Mouse (Mus musculus) forebrain, embryonic 13.5 days (tissue): ENCODE results near the gene Lxn. TPM values are rescaled to one million over a fixed set of nuclear protein-coding genes. Genes with fewer than 3 reads are reported as not detected.

ENCODE experiments used
- ATAC-seq: fragments of 200-750 bp; cut with Nextera tagmentation; 2 replicates; pipeline ENCODE4 v1.8.0; 2017
- H3K27ac ChIP-seq: fragments of 300-500 bp; sonication (generic); 2 replicates; pipeline ENCODE4 v1.5.1; 2015; ENCODE audit warnings: inconsistent platforms, mild to moderate bottlenecking, moderate library complexity
- H3K27me3 ChIP-seq: fragments of 300-500 bp; sonication (generic); 2 replicates; pipeline ENCODE4 v1.6.1; 2015; ENCODE audit warnings: mild to moderate bottlenecking, inconsistent platforms
- H3K36me3 ChIP-seq: fragments of 300-500 bp; sonication (generic); 2 replicates; pipeline ENCODE4 v1.6.1; 2015; ENCODE audit warnings: mild to moderate bottlenecking, inconsistent platforms; ENCODE audit not compliant: poor library complexity, severe bottlenecking
- H3K4me1 ChIP-seq: fragments of 300-500 bp; sonication (generic); 2 replicates; pipeline ENCODE4 v1.6.1; 2015; ENCODE audit warnings: inconsistent platforms
- H3K4me2 ChIP-seq: fragments of 300-500 bp; sonication (generic); 2 replicates; pipeline ENCODE4 v1.6.1; 2015; ENCODE audit warnings: inconsistent platforms, mild to moderate bottlenecking, moderate library complexity
- H3K4me3 ChIP-seq: fragments of 300-500 bp; sonication (generic); 2 replicates; pipeline ENCODE4 v1.5.1; 2015; ENCODE audit warnings: mild to moderate bottlenecking, inconsistent platforms
- H3K9ac ChIP-seq: fragments of 300-500 bp; sonication (generic); 2 replicates; pipeline ENCODE4 v1.6.1; 2015; ENCODE audit warnings: mild to moderate bottlenecking, inconsistent platforms
- H3K9me3 ChIP-seq: fragments of 300-500 bp; sonication (generic); replicated peaks from 2 replicates; pipeline ENCODE4 v1.6.1; 2016; ENCODE audit warnings: inconsistent platforms
- WGBS: fragments of 180-500 bp; shearing (Covaris S2); methylation state at CpG from one replicate; pipeline ENCODE4 v1.1.7; 2015; 5-methylcytosine and 5-hydroxymethylcytosine counted together
- polyA plus RNA-seq: library from polyadenylated mRNA; unstranded; fragments of >200 nt; fragmentation: Nextera tagmentation; extraction: Ambion mirVana; gene quantifications from 2 replicates; pipeline ENCODE4 v1.2.1, GENCODE M21; 2015

Gene Lxn
- 54.2 and 60.0 TPM in 2 replicates for polyA plus RNA-seq

- Histone ChIP-seq H3K4me1 (peaks cover 34% of the 10 kb centered on the region), H3K27ac (no peak within 1 kb of the TSS; the same call in 1 of the 2 replicates), H3K4me2 (peak within 1 kb of the TSS; percentile 86), H3K4me3 (peak within 1 kb of the TSS; percentile 57), H3K27me3 (no peaks in the 10 kb centered on the region; the same call in 1 of the 2 replicates), H3K9me3 (no peaks in the 10 kb centered on the region), H3K9ac (peak within 1 kb of the TSS; percentile 77), H3K36me3 (peaks cover 23% of the 10 kb centered on the region)
- ATAC-seq, result peak; percentile 86
- 1% methylated on average over 43 of the region's 43 CpGs for WGBS
Measured at GRCm38 (mm10) chr3:67463450-67464372, at the start of gene Lxn. Gene Lxn (minus strand): TSS chr3:67463926.

GRCm38 (mm10) chr3:67512807-67513206 is 49.1 kb upstream of the Lxn start:
- Histone ChIP-seq H3K4me2 (no peak overlapping the region), H3K36me3 (no peaks in the 10 kb centered on the region), H3K27ac (no peak overlapping the region), H3K9me3 (no peaks in the 10 kb centered on the region), H3K4me1 (peaks cover 10% of the 10 kb centered on the region), H3K27me3 (peaks cover 42% of the 10 kb centered on the region), H3K4me3 (no peak overlapping the region), H3K9ac (no peak overlapping the region)
- ATAC-seq, result peak; percentile 71
- WGBS, result 4% methylated on average over 5 of the region's 5 CpGs

DNA sequence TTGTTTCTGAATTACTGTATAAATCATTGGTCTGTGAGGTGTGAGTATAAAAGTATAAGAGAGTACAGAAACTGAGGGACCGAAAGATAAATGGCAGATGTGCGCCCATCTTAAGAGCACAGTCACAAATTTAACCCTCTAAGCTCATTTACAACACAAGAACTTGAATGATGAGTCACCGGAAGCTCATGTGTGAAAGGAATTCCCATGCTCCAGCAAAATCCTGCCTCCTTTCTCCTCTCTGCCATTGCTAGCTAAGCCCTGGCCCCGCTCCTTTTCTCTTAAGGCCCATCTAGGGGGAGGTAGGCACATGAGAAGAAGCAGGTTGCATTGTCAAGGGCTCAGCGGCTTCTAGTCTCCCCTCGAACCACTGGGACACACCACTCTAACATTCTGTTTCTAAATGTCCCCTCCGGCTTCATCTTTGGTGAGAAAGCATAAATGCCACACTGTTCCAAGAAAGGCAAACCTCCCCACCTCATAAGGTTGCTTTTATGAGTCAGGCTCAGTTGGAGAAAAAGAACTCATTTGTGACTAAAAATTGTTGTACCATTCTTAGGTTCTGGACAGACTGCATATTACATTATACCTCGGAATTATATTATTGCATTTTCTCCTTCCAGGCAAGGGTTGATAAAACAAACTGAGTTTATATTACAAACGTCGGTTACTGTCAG is 44.6 kb upstream of the Lxn start:
- no peak overlapping the region for H3K4me2 ChIP-seq
- H3K4me3 ChIP-seq, result no peak overlapping the region
- H3K9ac ChIP-seq, result no peak overlapping the region
- 86% methylated on average over 10 of the region's 10 CpGs for WGBS
- peaks cover 2% of the 10 kb centered on the region; the same call in 1 of the 2 replicates for H3K27me3 ChIP-seq
- no peaks in the 10 kb centered on the region for H3K36me3 ChIP-seq
- 0 out of 2 replicates have a peak, but pooled peaks cover 4% of the 10 kb centered on the region for H3K4me1 ChIP-seq
- ATAC-seq, result no peak
- H3K27ac ChIP-seq, result no peak overlapping the region
- no peaks in the 10 kb centered on the region for H3K9me3 ChIP-seq

GRCm38 (mm10) chr3:67505286-67505685 is 41.6 kb upstream of the Lxn start:
- H3K36me3 ChIP-seq, result no peaks in the 10 kb centered on the region
- no peak overlapping the region for H3K4me3 ChIP-seq
- H3K9ac ChIP-seq, result no peak overlapping the region
- no peaks in the 10 kb centered on the region for H3K27me3 ChIP-seq
- 0 out of 2 replicates have a peak, but pooled peaks cover 4% of the 10 kb centered on the region for H3K4me1 ChIP-seq
- no peak overlapping the region for H3K27ac ChIP-seq
- H3K4me2 ChIP-seq, result no peak overlapping the region
- WGBS, result 73% methylated on average over 2 of the region's 2 CpGs
- no peak for ATAC-seq
- H3K9me3 ChIP-seq, result no peaks in the 10 kb centered on the region

- H3K27ac ChIP-seq, result no peak overlapping the region
- H3K4me1 ChIP-seq, result 0 out of 2 replicates have a peak, but pooled peaks cover 4% of the 10 kb centered on the region
- H3K4me3 ChIP-seq, result no peak overlapping the region
- no peak for ATAC-seq
- H3K9ac ChIP-seq, result no peak overlapping the region
- H3K27me3 ChIP-seq, result no peaks in the 10 kb centered on the region
- H3K4me2 ChIP-seq, result no peak overlapping the region
- 3% methylated on average over 3 of the region's 3 CpGs for WGBS
- no peaks in the 10 kb centered on the region for H3K36me3 ChIP-seq
- H3K9me3 ChIP-seq, result no peaks in the 10 kb centered on the region
Measured at GRCm38 (mm10) chr3:67503878-67504277, 40.2 kb upstream of the Lxn start.

GRCm38 (mm10) chr3:67499406-67499791 is 35.7 kb upstream of the Lxn start:
- no peak overlapping the region for H3K27ac ChIP-seq
- no peak overlapping the region for H3K4me2 ChIP-seq
- no peak for ATAC-seq
- H3K4me3 ChIP-seq, result no peak overlapping the region
- H3K4me1 ChIP-seq, result 0 out of 2 replicates have a peak, but pooled peaks cover 4% of the 10 kb centered on the region
- no peaks in the 10 kb centered on the region for H3K9me3 ChIP-seq
- H3K9ac ChIP-seq, result no peak overlapping the region
- H3K27me3 ChIP-seq, result no peaks in the 10 kb centered on the region
- H3K36me3 ChIP-seq, result no peaks in the 10 kb centered on the region
- WGBS, result 92% methylated on average over 4 of the region's 4 CpGs

- 92% methylated on average over 8 of the region's 8 CpGs for WGBS
Measured at GRCm38 (mm10) chr3:67498773-67499405, 35.2 kb upstream of the Lxn start.

DNA sequence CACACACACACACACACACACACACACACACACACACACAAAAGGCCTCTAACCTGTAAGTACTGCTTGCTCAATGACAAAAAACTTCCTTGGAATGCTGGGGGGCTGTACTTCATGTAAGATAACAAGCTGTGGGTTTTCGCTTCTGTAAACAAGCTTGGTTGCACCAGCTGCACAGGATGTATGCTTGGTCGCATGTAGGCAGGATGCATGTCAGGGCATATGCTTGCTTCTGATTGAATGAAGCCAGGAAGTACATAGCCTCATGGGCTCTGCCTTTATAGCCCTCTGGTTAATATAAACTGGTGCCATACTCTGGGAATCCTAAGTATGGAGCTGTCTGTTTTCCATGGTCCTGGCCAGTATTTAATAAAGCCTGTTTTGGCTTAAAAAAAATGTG is 34.3 kb upstream of the Lxn start:
- Histone ChIP-seq H3K4me2 (no peak overlapping the region), H3K4me3 (no peak overlapping the region), H3K27me3 (no peaks in the 10 kb centered on the region), H3K36me3 (no peaks in the 10 kb centered on the region), H3K9me3 (no peaks in the 10 kb centered on the region), H3K4me1 (no peaks in the 10 kb centered on the region), H3K27ac (no peak overlapping the region), H3K9ac (no peak overlapping the region)
- no peak for ATAC-seq
- 79% methylated on average over 2 of the region's 2 CpGs for WGBS

More at GRCm38 (mm10) chr3:67498773-67499405, 35.2 kb upstream of the Lxn start:
- Histone ChIP-seq H3K9me3 (no peaks in the 10 kb centered on the region), H3K36me3 (no peaks in the 10 kb centered on the region), H3K27me3 (no peaks in the 10 kb centered on the region), H3K4me2 (no peak overlapping the region), H3K27ac (no peak overlapping the region), H3K9ac (no peak overlapping the region), H3K4me1 (0 out of 2 replicates have a peak, but pooled peaks cover 2% of the 10 kb centered on the region), H3K4me3 (no peak overlapping the region)
- no peak for ATAC-seq

- Histone ChIP-seq H3K4me2 (no peak overlapping the region), H3K27me3 (no peaks in the 10 kb centered on the region), H3K4me3 (no peak overlapping the region), H3K4me1 (no peaks in the 10 kb centered on the region), H3K9me3 (no peaks in the 10 kb centered on the region), H3K36me3 (no peaks in the 10 kb centered on the region), H3K27ac (no peak overlapping the region), H3K9ac (no peak overlapping the region)
- WGBS, result 90% methylated on average over 10 of the region's 10 CpGs
- no peak for ATAC-seq
Measured at GRCm38 (mm10) chr3:67496310-67496709, 32.6 kb upstream of the Lxn start.

DNA sequence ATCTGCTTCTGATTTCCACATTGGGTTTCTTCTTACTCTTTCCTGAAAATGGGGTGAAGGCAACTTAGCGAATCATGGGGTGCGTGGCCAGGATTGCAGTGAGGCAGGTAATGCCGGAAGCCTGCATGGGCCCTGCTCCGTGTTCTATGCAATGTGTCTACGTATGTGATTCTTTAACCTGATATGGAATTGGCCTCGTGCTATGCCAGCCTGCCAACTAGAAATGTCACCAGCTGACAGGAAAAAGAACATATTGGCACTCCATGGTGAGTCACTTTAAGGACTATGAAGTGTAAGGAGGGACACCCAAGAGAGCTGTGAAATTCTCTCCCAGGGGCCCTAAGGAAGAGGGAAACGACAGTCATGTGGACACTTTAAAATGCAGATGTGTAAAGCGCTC is 29.4 kb upstream of the Lxn start:
- no peak for ATAC-seq
- no peaks in the 10 kb centered on the region for H3K4me1 ChIP-seq
- H3K4me2 ChIP-seq, result no peak overlapping the region
- 93% methylated on average over 8 of the region's 8 CpGs for WGBS
- H3K27me3 ChIP-seq, result no peaks in the 10 kb centered on the region
- H3K36me3 ChIP-seq, result no peaks in the 10 kb centered on the region
- no peak overlapping the region for H3K4me3 ChIP-seq
- no peaks in the 10 kb centered on the region for H3K9me3 ChIP-seq
- H3K9ac ChIP-seq, result no peak overlapping the region
- H3K27ac ChIP-seq, result no peak overlapping the region

DNA sequence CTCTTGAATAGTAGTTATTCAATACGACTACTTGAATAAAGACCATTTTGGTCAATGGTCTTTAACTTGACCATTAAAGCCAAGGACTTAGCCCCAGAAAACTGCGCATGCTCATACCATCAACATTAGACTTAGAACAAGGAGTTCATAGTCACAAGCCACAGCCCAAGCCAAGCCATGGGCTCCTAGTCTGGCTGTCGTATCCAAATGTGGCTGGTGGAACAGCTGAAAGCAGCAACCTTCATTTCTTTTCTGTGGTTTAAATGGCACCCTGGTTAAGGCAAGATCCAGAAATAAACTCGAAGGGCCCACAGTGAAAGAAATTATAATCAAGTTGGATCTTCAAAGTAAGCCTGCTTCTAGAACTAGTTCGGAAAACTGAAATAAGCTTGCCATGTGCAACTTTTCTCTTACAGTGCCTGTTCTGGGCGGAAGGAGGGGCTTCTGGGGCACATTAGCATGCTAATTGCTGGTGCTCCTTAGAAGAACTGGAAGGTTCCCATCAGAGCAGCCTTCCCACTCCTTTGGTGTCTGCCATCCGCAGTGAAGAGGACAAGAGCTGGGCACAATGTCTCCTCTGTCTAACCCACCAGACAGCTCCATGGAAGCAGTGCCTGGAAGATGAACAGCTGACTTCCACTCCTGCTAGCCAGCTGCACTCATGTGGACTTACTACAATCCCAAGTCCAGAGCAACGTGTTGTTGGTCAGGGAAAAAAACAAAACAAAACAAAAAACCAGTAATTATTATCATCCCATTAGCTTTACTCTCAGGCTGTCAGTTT is 28.6 kb upstream of the Lxn start:
- 74% methylated on average over 8 of the region's 8 CpGs for WGBS
- Histone ChIP-seq H3K9me3 (no peaks in the 10 kb centered on the region), H3K4me2 (no peak overlapping the region)

More for the DNA sequence above, 28.6 kb upstream of the Lxn start:
- no peaks in the 10 kb centered on the region for H3K36me3 ChIP-seq
- no peaks in the 10 kb centered on the region for H3K27me3 ChIP-seq
- no peak for ATAC-seq
- no peaks in the 10 kb centered on the region for H3K4me1 ChIP-seq
- no peak overlapping the region for H3K4me3 ChIP-seq
- no peak overlapping the region for H3K9ac ChIP-seq
- H3K27ac ChIP-seq, result no peak overlapping the region
